In genomic region chr15:3232168-3232835, GRCm38 (mm10) we compare ENCODE assay signal across 8 mouse cellular contexts. TPM values are rescaled to one million over a fixed set of nuclear protein-coding genes. Genes with fewer than 3 reads are reported as not detected.
DNase-seq lines count a peak whose midpoint lies in the region; ATAC-seq and TF ChIP-seq lines count a peak whose summit lies in the region.

No protein-coding gene starts in this region.

- no peaks in the 10 kb centered on the region for H3K4me1 ChIP-seq in stomach, postnatal 0 days (replicated peaks; ENCODE audit: control insufficient read depth, insufficient read depth)

- H3K27me3 ChIP-seq in stomach, postnatal 0 days (ENCODE audit: control insufficient read depth, insufficient read depth, low read length), result no peaks in the 10 kb centered on the region

- H3K36me3 ChIP-seq in stomach, postnatal 0 days (ENCODE audit: control insufficient read depth, insufficient read depth, low read length), result no peaks in the 10 kb centered on the region

- peak; percentile 28 for DNase-seq in adrenal gland, adult 8-10 months
- no peak for DNase-seq in adrenal gland, postnatal 25 days
- DNase-seq in retina, embryonic 14.5 days (ENCODE audit: low spot score), result peak; percentile 19
- no peak for DNase-seq in retina, postnatal 1 day
- DNase-seq in kidney, postnatal 36 days, result peak; percentile 43 to 79
- DNase-seq in neural tube, embryonic 10.5 days (ENCODE audit: extremely low spot score, low spot score), result peak; percentile 55
- no peak for DNase-seq in stomach, postnatal 0 days (ENCODE audit: low spot score)
- no peak for DNase-seq in thymus, postnatal 4 days

- no peak overlapping the region for H3K4me2 ChIP-seq in stomach, postnatal 0 days (replicated peaks; ENCODE audit: low read depth)

- TF ChIP-seq EP300 in stomach, postnatal 0 days (optimal IDR thresholded peaks at IDR 0.05), result no peak

- no peak overlapping the region for H3K27ac ChIP-seq in stomach, postnatal 0 days (replicated peaks)

- WGBS in stomach, postnatal 0 days, result 33% methylated on average over 9 of the region's 9 CpGs

- no peak overlapping the region for H3K4me3 ChIP-seq in stomach, postnatal 0 days (ENCODE audit: low read depth, low read length)

- no peaks in the 10 kb centered on the region for H3K9me3 ChIP-seq in stomach, postnatal 0 days (ENCODE audit: control insufficient read depth, low read length)

- no peak overlapping the region for H3K9ac ChIP-seq in stomach, postnatal 0 days (ENCODE audit: low read length)

- ATAC-seq in stomach, postnatal 0 days (ENCODE audit: low FRiP score, low TSS enrichment), result no peak

- no peak for TF ChIP-seq CTCF in stomach, postnatal 0 days (IDR thresholded peaks at IDR 0.05; ENCODE audit: low read depth)

RNA-seq across cellular contexts. Expression of gene Selenop, which starts 36.0 kb away (rescaled TPM):
- 100 to 1,000 TPM; 265 to 408 (median 353) TPM for total RNA-seq in adrenal gland, adult 8-10 months (2022)
- 286 and 299 TPM in 2 replicates for total RNA-seq in adrenal gland, postnatal 25 days (2021)
- 512 and 595 TPM in 2 replicates for polyA plus RNA-seq in stomach, postnatal 0 days (2015; fragmentation: Nextera tagmentation; extraction: Ambion mirVana)

Comparison
In these comparisons a context has a peak if more than half of its experiments do, and no peak if none do; other contexts are left out.
1. DNase-seq: peak in adrenal gland, adult 8-10 months (single experiment), retina, embryonic 14.5 days (single experiment), kidney, postnatal 36 days (2 of 2) and neural tube, embryonic 10.5 days (single experiment); none in adrenal gland, postnatal 25 days (single experiment), retina, postnatal 1 day (single experiment), stomach, postnatal 0 days (single experiment) and thymus, postnatal 4 days (single experiment).